In genomic region chr9:48895819-48896536, GRCm38 (mm10) we compare ENCODE assay signal across 13 mouse cellular contexts. TPM values are rescaled to one million over a fixed set of nuclear protein-coding genes. Genes with fewer than 3 reads are reported as not detected.
DNase-seq lines count a peak whose midpoint lies in the region; ATAC-seq lines count a peak whose summit lies in the region.
"Had no signal": no experiment of that assay in that cellular context is flagged by ENCODE, and none has a peak within 500 bp of the region (broad histone marks: within the 10 kb centered on the region; RNA-seq: fewer than 3 reads in every experiment).

No protein-coding gene starts in this region.

- WGBS in forebrain, embryonic 16.5 days = 2% methylated on average over 18 of the region's 18 CpGs
- 2% methylated on average over 18 of the region's 18 CpGs for WGBS in midbrain, embryonic 14.5 days

- H3K9me3 ChIP-seq in forebrain, embryonic 16.5 days (ENCODE audit: control insufficient read depth, low read length) = no peaks in the 10 kb centered on the region
- H3K9me3 ChIP-seq in midbrain, embryonic 14.5 days (ENCODE audit: control insufficient read depth, low read length) = no peaks in the 10 kb centered on the region
- H3K9me3 ChIP-seq: kidney, embryonic 15.5 days; liver, embryonic 15.5 days had no signal

- peak; percentile 86 for ATAC-seq in forebrain, embryonic 16.5 days
- ATAC-seq in midbrain, embryonic 14.5 days (ENCODE audit: low FRiP score, low TSS enrichment) = peak; percentile 72; the same call in 1 of the 2 replicates
- ATAC-seq in cerebellum, adult (ENCODE audit: insufficient number of reproducible peaks, low FRiP score, low TSS enrichment) = no peak

- 0 out of 2 replicates have a peak overlapping the region, but pooled peaks have one; percentile 45 for H3K9ac ChIP-seq in forebrain, embryonic 16.5 days (replicated peaks; ENCODE audit: low read depth, low read length)
- H3K9ac ChIP-seq in midbrain, embryonic 14.5 days (replicated peaks; ENCODE audit: low read length) = peak overlapping the region; percentile 31; the same call in 1 of the 2 replicates
- H3K9ac ChIP-seq: kidney, embryonic 15.5 days; liver, embryonic 15.5 days had no signal

- H3K4me2 ChIP-seq in forebrain, embryonic 16.5 days (ENCODE audit: low read length) = peak overlapping the region; percentile 55
- peak overlapping the region; percentile 50 for H3K4me2 ChIP-seq in midbrain, embryonic 14.5 days (ENCODE audit: low read length)
- H3K4me2 ChIP-seq: kidney, embryonic 15.5 days; liver, embryonic 15.5 days had no signal

- intact Hi-C loops in gastrocnemius, postnatal 14 days (cut with DNase I; ENCODE audit: low total_unique reads) = loop anchor here (2.0 kb wide), 1 partner anchor 251 kb away; no protein-coding TSS in a partner anchor

- peak; percentile 70 for DNase-seq in ZHBTc4 (ENCODE audit: low read depth, low spot score)
- DNase-seq in embryo, embryonic 11 days = peak; percentile 80
- peak; percentile 80 for DNase-seq in midbrain, embryonic 14.5 days
- DNase-seq in gastrocnemius, postnatal 14 days = no peak
- DNase-seq in spleen, postnatal 4 days (ENCODE audit: low spot score in 2 of 2) = no peak
- no peak for DNase-seq in cerebellum, adult 11 months
- DNase-seq: cerebellum, adult 9-10 months; gastrocnemius, adult 2 months had no signal

- H3K4me3 ChIP-seq in forebrain, embryonic 16.5 days (replicated peaks; ENCODE audit: low read length) = peak overlapping the region; percentile 30
- 0 out of 2 replicates have a peak overlapping the region, but pooled peaks have one; percentile 12 for H3K4me3 ChIP-seq in midbrain, embryonic 14.5 days (replicated peaks; ENCODE audit: low read depth, low read length)
- H3K4me3 ChIP-seq: gastrocnemius, adult 2 months; kidney, embryonic 15.5 days; liver, embryonic 15.5 days had no signal

- peak overlapping the region; percentile 48 for H3K27ac ChIP-seq in forebrain, embryonic 16.5 days (ENCODE audit: low read length)
- peak overlapping the region; percentile 70 for H3K27ac ChIP-seq in midbrain, embryonic 14.5 days (replicated peaks; ENCODE audit: low read depth, low read length)
- H3K27ac ChIP-seq: gastrocnemius, adult 2 months; kidney, embryonic 15.5 days; liver, embryonic 15.5 days had no signal

- peaks cover 23% of the 10 kb centered on the region for H3K4me1 ChIP-seq in forebrain, embryonic 16.5 days (replicated peaks; ENCODE audit: control insufficient read depth, insufficient read depth, low read length)
- peaks cover 14% of the 10 kb centered on the region; the same call in 1 of the 2 replicates for H3K4me1 ChIP-seq in midbrain, embryonic 14.5 days (ENCODE audit: control insufficient read depth, insufficient read depth, low read length)
- H3K4me1 ChIP-seq: kidney, embryonic 15.5 days; liver, embryonic 15.5 days had no signal

- no peaks in the 10 kb centered on the region for H3K36me3 ChIP-seq in forebrain, embryonic 16.5 days (ENCODE audit: control insufficient read depth, insufficient read depth)
- no peaks in the 10 kb centered on the region for H3K36me3 ChIP-seq in midbrain, embryonic 14.5 days (ENCODE audit: control insufficient read depth, insufficient read depth, low read length)
- H3K36me3 ChIP-seq: kidney, embryonic 15.5 days; liver, embryonic 15.5 days had no signal

- H3K27me3 ChIP-seq in forebrain, embryonic 16.5 days (replicated peaks; ENCODE audit: control insufficient read depth, insufficient read depth, low read length) = no peaks in the 10 kb centered on the region
- H3K27me3 ChIP-seq in midbrain, embryonic 14.5 days (ENCODE audit: control insufficient read depth, insufficient read depth, low read length) = no peaks in the 10 kb centered on the region

RNA-seq across cellular contexts. Expression of gene Htr3a, which starts 14.9 kb away (rescaled TPM):
- polyA plus RNA-seq in forebrain, embryonic 16.5 days (2015; fragmentation: Nextera tagmentation; extraction: Ambion mirVana) = 5.9 and 6.1 TPM in 2 replicates
- polyA plus RNA-seq in midbrain, embryonic 14.5 days (2014; fragmentation: Nextera tagmentation; extraction: Ambion mirVana) = 0.63 and 1.0 TPM in 2 replicates
- total RNA-seq in gastrocnemius, postnatal 14 days (2021) = not detected
- total RNA-seq: gastrocnemius, adult 2 months; megakaryocyte-erythroid progenitor cell, adult 5-6 weeks had no signal
- polyA plus RNA-seq: liver, embryonic 15.5 days had no signal

RNA-seq across cellular contexts. Expression of gene Zbtb16, which starts 60.0 kb away (rescaled TPM):
- 5.1 and 6.1 TPM in 2 replicates for polyA plus RNA-seq in forebrain, embryonic 16.5 days (2015; fragmentation: Nextera tagmentation; extraction: Ambion mirVana)
- polyA plus RNA-seq in midbrain, embryonic 14.5 days (2014; fragmentation: Nextera tagmentation; extraction: Ambion mirVana) = 6.0 and 7.0 TPM in 2 replicates
- total RNA-seq in gastrocnemius, postnatal 14 days (2021) = 100 to 1,000 TPM in 1 of 2 experiments, 10 to 100 TPM in 1; 70.1 to 157 TPM

Comparison
In these comparisons a context has a peak if more than half of its experiments do, and no peak if none do; other contexts are left out.
1. DNase-seq: peak in ZHBTc4 (single experiment), embryo, embryonic 11 days (single experiment) and midbrain, embryonic 14.5 days (single experiment); none in gastrocnemius, postnatal 14 days (single experiment), spleen, postnatal 4 days (0 of 2) and cerebellum, adult 11 months (single experiment).